Mouse (Mus musculus) limb, embryonic 14.5 days (tissue): ENCODE measurements around the gene Kctd7. TPM values are rescaled to one million over a fixed set of nuclear protein-coding genes. Genes with fewer than 3 reads are reported as not detected.

Experiments
- ATAC-seq: fragments of 200-750 bp; cut with Nextera tagmentation; 2 replicates; pipeline ENCODE4 v1.8.0; 2017; ENCODE audit warnings: low read depth, moderate number of reproducible peaks, moderate TSS enrichment; ENCODE audit not compliant: low FRiP score
- DNase-seq: peaks from one replicate; pipeline ENCODE4 v3.0.0-alpha.2; 2015; ENCODE audit warnings: low spot score
- H3K27ac ChIP-seq: fragments of 300-500 bp; sonication (generic); replicated peaks from 2 replicates; pipeline ENCODE4 v1.5.1; 2014; ENCODE audit warnings: low read depth, mild to moderate bottlenecking, low read length, moderate library complexity, mixed read lengths
- H3K27me3 ChIP-seq: fragments of 300-500 bp; sonication (generic); 2 replicates; pipeline ENCODE4 v1.6.1; 2014; ENCODE audit warnings: low read length, mixed read lengths; ENCODE audit not compliant: control insufficient read depth, insufficient read depth
- H3K36me3 ChIP-seq: fragments of 300-500 bp; sonication (generic); 2 replicates; pipeline ENCODE4 v1.6.1; 2014; ENCODE audit warnings: mild to moderate bottlenecking, low read length, moderate library complexity, mixed read lengths; ENCODE audit not compliant: control insufficient read depth, insufficient read depth
- H3K4me1 ChIP-seq: fragments of 300-500 bp; sonication (generic); 2 replicates; pipeline ENCODE4 v1.6.1; 2014; ENCODE audit warnings: antibody characterized with exemption, low read length, mixed read lengths; ENCODE audit not compliant: control insufficient read depth, insufficient read depth
- H3K4me2 ChIP-seq: fragments of 300-500 bp; sonication (generic); replicated peaks from 2 replicates; pipeline ENCODE4 v1.6.1; 2014; ENCODE audit warnings: low read depth, mild to moderate bottlenecking, low read length, moderate library complexity; ENCODE audit not compliant: severe bottlenecking
- H3K4me3 ChIP-seq: fragments of 300-500 bp; sonication (generic); replicated peaks from 2 replicates; pipeline ENCODE4 v1.5.1; 2014; ENCODE audit warnings: low read length
- H3K9ac ChIP-seq: fragments of 300-500 bp; sonication (generic); 2 replicates; pipeline ENCODE4 v1.6.1; 2014; ENCODE audit warnings: mild to moderate bottlenecking, low read depth, low read length, moderate library complexity; ENCODE audit not compliant: severe bottlenecking
- H3K9me3 ChIP-seq: fragments of 300-500 bp; sonication (generic); 2 replicates; pipeline ENCODE4 v1.6.1; 2016; ENCODE audit warnings: low read length; ENCODE audit not compliant: control insufficient read depth
- POLR2A ChIP-seq: fragments of 200-500 bp; IDR thresholded peaks from 2 replicates; pipeline ENCODE4 v1.8.0; 2012; ENCODE audit warnings: inconsistent platforms, mild to moderate bottlenecking, moderate library complexity, borderline replicate concordance; ENCODE audit not compliant: insufficient read depth, insufficient read length; ENCODE audit errors: extremely low read depth
- WGBS: fragments of 180-500 bp; shearing (Covaris S2); extraction: QIAGEN DNeasy Blood & Tissue Kit; methylation state at CpG from one replicate; pipeline ENCODE4 v1.1.7; 2014; 5-methylcytosine and 5-hydroxymethylcytosine counted together
- polyA plus RNA-seq, 2 experiments: library from polyadenylated mRNA; depleted of rRNA in 1 of 2; stranded (reverse) in 1 of 2; unstranded in 1 of 2; fragments of >200 nt; fragmentation: Nextera tagmentation in 1 of 2; extraction: Ambion mirVana in 1 of 2; gene quantifications; 2 replicates each; pipeline versions ENCODE4 v1.2.1 to v1.2.3; 2012 to 2014

The Kctd7 gene
- polyA plus RNA-seq, 2 experiments, result 5.5 to 6.2 TPM

GRCm38 (mm10) chr5:130170666-130171422, 26.2 kb downstream of the Kctd7 start:
- WGBS, result 17% methylated on average over 6 of the region's 6 CpGs
- Histone ChIP-seq H3K9ac (peak overlapping the region; percentile 93), H3K4me3 (peak overlapping the region; percentile 92), H3K9me3 (no peaks in the 10 kb centered on the region), H3K4me1 (peaks cover 7% of the 10 kb centered on the region), H3K27ac (peak overlapping the region; percentile 72), H3K4me2 (peak overlapping the region; percentile 76), H3K36me3 (no peaks in the 10 kb centered on the region), H3K27me3 (no peaks in the 10 kb centered on the region)
- DNase-seq (no peak), ATAC-seq (no peak)
- no peak for TF ChIP-seq POLR2A

GRCm38 (mm10) chr5:130171423-130171954, 26.8 kb downstream of the Kctd7 start, which contains the start of gene Rabgef1:
TSS of gene Rabgef1 (plus strand) at chr5:130171798.
- under 1% methylated on average over 30 of the region's 62 CpGs for WGBS
- Histone ChIP-seq H3K4me2 (peak within 1 kb of the TSS; percentile 76), H3K27ac (peak within 1 kb of the TSS; percentile 72), H3K9me3 (no peaks in the 10 kb centered on the region), H3K27me3 (no peaks in the 10 kb centered on the region), H3K4me3 (peak within 1 kb of the TSS; percentile 92), H3K4me1 (peaks cover 7% of the 10 kb centered on the region), H3K9ac (peak within 1 kb of the TSS; percentile 93), H3K36me3 (no peaks in the 10 kb centered on the region)
- ATAC-seq, result peak; percentile 96
- peak; percentile 97 for TF ChIP-seq POLR2A
- DNase-seq, result peak; percentile 81

- peak; percentile 21 for DNase-seq
- H3K27me3 ChIP-seq, result no peaks in the 10 kb centered on the region
- 1% methylated on average over 31 of the region's 46 CpGs for WGBS
Measured at GRCm38 (mm10) chr5:130171956-130172601, 27.4 kb downstream of the Kctd7 start.

GRCm38 (mm10) chr5:130173012-130173411, 28.4 kb downstream of the Kctd7 start:
- WGBS, result 91% methylated on average over 4 of the region's 4 CpGs
- Histone ChIP-seq H3K4me1 (peaks cover 7% of the 10 kb centered on the region), H3K9ac (no peak overlapping the region), H3K9me3 (no peaks in the 10 kb centered on the region), H3K27ac (no peak overlapping the region), H3K4me2 (peak overlapping the region; percentile 76), H3K27me3 (no peaks in the 10 kb centered on the region), H3K36me3 (no peaks in the 10 kb centered on the region), H3K4me3 (peak overlapping the region; percentile 92; the same call in 1 of the 2 replicates)
- no peak for TF ChIP-seq POLR2A
- DNase-seq (no peak), ATAC-seq (no peak)

More at GRCm38 (mm10) chr5:130171956-130172601, 27.4 kb downstream of the Kctd7 start:
- peaks cover 7% of the 10 kb centered on the region for H3K4me1 ChIP-seq
- ATAC-seq, result peak; percentile 72
- no peaks in the 10 kb centered on the region for H3K36me3 ChIP-seq
- peak overlapping the region; percentile 72 for H3K27ac ChIP-seq
- TF ChIP-seq POLR2A, result no peak
- H3K9ac ChIP-seq, result peak overlapping the region; percentile 93
- peak overlapping the region; percentile 92 for H3K4me3 ChIP-seq
- H3K4me2 ChIP-seq, result peak overlapping the region; percentile 76
- no peaks in the 10 kb centered on the region for H3K9me3 ChIP-seq

- no peak overlapping the region for H3K27ac ChIP-seq
- no peaks in the 10 kb centered on the region for H3K27me3 ChIP-seq
- H3K4me3 ChIP-seq, result no peak overlapping the region
- no peaks in the 10 kb centered on the region for H3K36me3 ChIP-seq
- TF ChIP-seq POLR2A, result no peak
- DNase-seq (no peak), ATAC-seq (no peak)
- H3K9me3 ChIP-seq, result no peaks in the 10 kb centered on the region
- no peak overlapping the region for H3K9ac ChIP-seq
- peaks cover under 1% of the 10 kb centered on the region for H3K4me1 ChIP-seq
- H3K4me2 ChIP-seq, result no peak overlapping the region
- 42% methylated on average over 4 of the region's 4 CpGs for WGBS
Measured at GRCm38 (mm10) chr5:130177871-130178270, 33.2 kb downstream of the Kctd7 start.
